Mouse (Mus musculus): ENCODE measurements around the gene Txn1. TPM values are rescaled to one million over a fixed set of nuclear protein-coding genes. Genes with fewer than 3 reads are reported as not detected.

The Txn1 gene
- polyA plus RNA-seq (2014; fragmentation: Nextera tagmentation; extraction: Ambion mirVana) = 466 and 478 TPM in 2 replicates

GRCm38 (mm10) chr4:57956029-57956960 is at the start of gene Txn1:
Txn1 (minus strand) TSS chr4:57956411.
- under 1% methylated on average over 71 of the region's 71 CpGs for WGBS
- H3K4me2 ChIP-seq (replicated peaks; ENCODE audit: low read depth, low read length) = peak within 1 kb of the TSS; percentile 72
- H3K4me1 ChIP-seq (ENCODE audit: control insufficient read depth, insufficient read depth, low read length) = peaks cover 20% of the 10 kb centered on the region; the same call in 1 of the 2 replicates
- H3K9me3 ChIP-seq (ENCODE audit: control insufficient read depth, low read depth, low read length) = no peaks in the 10 kb centered on the region
- no peaks in the 10 kb centered on the region for H3K27me3 ChIP-seq (ENCODE audit: control insufficient read depth, insufficient read depth, low read length)
- H3K27ac ChIP-seq (ENCODE audit: low read length) = peak within 1 kb of the TSS; percentile 96
- H3K9ac ChIP-seq (replicated peaks; ENCODE audit: low read depth, low read length) = peak within 1 kb of the TSS; percentile 60
- peaks cover 10% of the 10 kb centered on the region for H3K36me3 ChIP-seq (ENCODE audit: control insufficient read depth, insufficient read depth, low read length)
- peak; percentile 98 for ATAC-seq (ENCODE audit: insufficient number of reproducible peaks, insufficient read depth, low FRiP score, low read depth)
- H3K4me3 ChIP-seq (ENCODE audit: low read depth, low read length) = peak within 1 kb of the TSS; percentile 63

GRCm38 (mm10) chr4:58003501-58003900 is 47.3 kb upstream of the Txn1 start:
- H3K27ac ChIP-seq (ENCODE audit: low read length) = no peak overlapping the region
- H3K4me3 ChIP-seq (ENCODE audit: low read depth, low read length) = no peak overlapping the region
- H3K36me3 ChIP-seq (ENCODE audit: control insufficient read depth, insufficient read depth, low read length) = no peaks in the 10 kb centered on the region
- 52% methylated on average over 3 of the region's 3 CpGs for WGBS
- no peak for ATAC-seq (ENCODE audit: insufficient number of reproducible peaks, insufficient read depth, low FRiP score, low read depth)
- H3K9me3 ChIP-seq (ENCODE audit: control insufficient read depth, low read depth, low read length) = no peaks in the 10 kb centered on the region
- H3K4me2 ChIP-seq (replicated peaks; ENCODE audit: low read depth, low read length) = no peak overlapping the region
- H3K9ac ChIP-seq (replicated peaks; ENCODE audit: low read depth, low read length) = no peak overlapping the region
- H3K27me3 ChIP-seq (ENCODE audit: control insufficient read depth, insufficient read depth, low read length) = no peaks in the 10 kb centered on the region
- H3K4me1 ChIP-seq (ENCODE audit: control insufficient read depth, insufficient read depth, low read length) = no peaks in the 10 kb centered on the region

- no peak overlapping the region for H3K4me3 ChIP-seq (ENCODE audit: low read depth, low read length)
- no peak overlapping the region for H3K9ac ChIP-seq (replicated peaks; ENCODE audit: low read depth, low read length)
- no peaks in the 10 kb centered on the region for H3K36me3 ChIP-seq (ENCODE audit: control insufficient read depth, insufficient read depth, low read length)
- WGBS = 91% methylated on average over 1 of the region's 1 CpGs
- no peaks in the 10 kb centered on the region for H3K9me3 ChIP-seq (ENCODE audit: control insufficient read depth, low read depth, low read length)
- no peak for ATAC-seq (ENCODE audit: insufficient number of reproducible peaks, insufficient read depth, low FRiP score, low read depth)
- no peaks in the 10 kb centered on the region for H3K4me1 ChIP-seq (ENCODE audit: control insufficient read depth, insufficient read depth, low read length)
- H3K4me2 ChIP-seq (replicated peaks; ENCODE audit: low read depth, low read length) = no peak overlapping the region
- H3K27me3 ChIP-seq (ENCODE audit: control insufficient read depth, insufficient read depth, low read length) = no peaks in the 10 kb centered on the region
- no peak overlapping the region for H3K27ac ChIP-seq (ENCODE audit: low read length)
Measured at GRCm38 (mm10) chr4:57991425-57991824, 35.2 kb upstream of the Txn1 start.

- H3K9me3 ChIP-seq (ENCODE audit: control insufficient read depth, low read depth, low read length) = no peaks in the 10 kb centered on the region
- no peak overlapping the region for H3K9ac ChIP-seq (replicated peaks; ENCODE audit: low read depth, low read length)
- no peaks in the 10 kb centered on the region for H3K27me3 ChIP-seq (ENCODE audit: control insufficient read depth, insufficient read depth, low read length)
- no peak overlapping the region for H3K27ac ChIP-seq (ENCODE audit: low read length)
- no peak for ATAC-seq (ENCODE audit: insufficient number of reproducible peaks, insufficient read depth, low FRiP score, low read depth)
- H3K4me2 ChIP-seq (replicated peaks; ENCODE audit: low read depth, low read length) = no peak overlapping the region
- WGBS = 83% methylated on average over 6 of the region's 6 CpGs
- no peaks in the 10 kb centered on the region for H3K36me3 ChIP-seq (ENCODE audit: control insufficient read depth, insufficient read depth, low read length)
- H3K4me1 ChIP-seq (ENCODE audit: control insufficient read depth, insufficient read depth, low read length) = no peaks in the 10 kb centered on the region
- H3K4me3 ChIP-seq (ENCODE audit: low read depth, low read length) = no peak overlapping the region
Measured at GRCm38 (mm10) chr4:57974400-57975117, 18.3 kb upstream of the Txn1 start.

GRCm38 (mm10) chr4:57973592-57974268 is 17.5 kb upstream of the Txn1 start:
- Histone ChIP-seq H3K9me3 (ENCODE audit: control insufficient read depth, low read depth, low read length) (no peaks in the 10 kb centered on the region), H3K27me3 (ENCODE audit: control insufficient read depth, insufficient read depth, low read length) (no peaks in the 10 kb centered on the region), H3K27ac (ENCODE audit: low read length) (no peak overlapping the region), H3K4me3 (ENCODE audit: low read depth, low read length) (no peak overlapping the region), H3K9ac (replicated peaks; ENCODE audit: low read depth, low read length) (no peak overlapping the region), H3K36me3 (ENCODE audit: control insufficient read depth, insufficient read depth, low read length) (no peaks in the 10 kb centered on the region), H3K4me1 (ENCODE audit: control insufficient read depth, insufficient read depth, low read length) (no peaks in the 10 kb centered on the region), H3K4me2 (replicated peaks; ENCODE audit: low read depth, low read length) (no peak overlapping the region)
- no peak for ATAC-seq (ENCODE audit: insufficient number of reproducible peaks, insufficient read depth, low FRiP score, low read depth)
- WGBS = 79% methylated on average over 6 of the region's 6 CpGs

- Histone ChIP-seq H3K27me3 (ENCODE audit: control insufficient read depth, insufficient read depth, low read length) (no peaks in the 10 kb centered on the region), H3K9ac (replicated peaks; ENCODE audit: low read depth, low read length) (no peak overlapping the region), H3K36me3 (ENCODE audit: control insufficient read depth, insufficient read depth, low read length) (no peaks in the 10 kb centered on the region), H3K4me3 (ENCODE audit: low read depth, low read length) (no peak overlapping the region), H3K27ac (ENCODE audit: low read length) (no peak overlapping the region), H3K4me1 (ENCODE audit: control insufficient read depth, insufficient read depth, low read length) (no peaks in the 10 kb centered on the region), H3K4me2 (replicated peaks; ENCODE audit: low read depth, low read length) (no peak overlapping the region), H3K9me3 (ENCODE audit: control insufficient read depth, low read depth, low read length) (no peaks in the 10 kb centered on the region)
- no peak for ATAC-seq (ENCODE audit: insufficient number of reproducible peaks, insufficient read depth, low FRiP score, low read depth)
Measured at GRCm38 (mm10) chr4:57970285-57970684, 14.1 kb upstream of the Txn1 start.

GRCm38 (mm10) chr4:57967195-57967594 is 11.0 kb upstream of the Txn1 start:
- Histone ChIP-seq H3K9me3 (ENCODE audit: control insufficient read depth, low read depth, low read length) (no peaks in the 10 kb centered on the region), H3K4me2 (replicated peaks; ENCODE audit: low read depth, low read length) (no peak overlapping the region), H3K27me3 (ENCODE audit: control insufficient read depth, insufficient read depth, low read length) (no peaks in the 10 kb centered on the region), H3K27ac (ENCODE audit: low read length) (no peak overlapping the region), H3K4me3 (ENCODE audit: low read depth, low read length) (no peak overlapping the region), H3K4me1 (ENCODE audit: control insufficient read depth, insufficient read depth, low read length) (no peaks in the 10 kb centered on the region), H3K9ac (replicated peaks; ENCODE audit: low read depth, low read length) (no peak overlapping the region), H3K36me3 (ENCODE audit: control insufficient read depth, insufficient read depth, low read length) (no peaks in the 10 kb centered on the region)
- WGBS = 66% methylated on average over 3 of the region's 3 CpGs
- ATAC-seq (ENCODE audit: insufficient number of reproducible peaks, insufficient read depth, low FRiP score, low read depth) = no peak

- Histone ChIP-seq H3K27ac (ENCODE audit: low read length) (no peak overlapping the region), H3K27me3 (ENCODE audit: control insufficient read depth, insufficient read depth, low read length) (no peaks in the 10 kb centered on the region), H3K9ac (replicated peaks; ENCODE audit: low read depth, low read length) (no peak overlapping the region), H3K36me3 (ENCODE audit: control insufficient read depth, insufficient read depth, low read length) (no peaks in the 10 kb centered on the region), H3K9me3 (ENCODE audit: control insufficient read depth, low read depth, low read length) (no peaks in the 10 kb centered on the region), H3K4me2 (replicated peaks; ENCODE audit: low read depth, low read length) (no peak overlapping the region), H3K4me1 (ENCODE audit: control insufficient read depth, insufficient read depth, low read length) (no peaks in the 10 kb centered on the region), H3K4me3 (ENCODE audit: low read depth, low read length) (no peak overlapping the region)
- WGBS = 89% methylated on average over 4 of the region's 4 CpGs
- ATAC-seq (ENCODE audit: insufficient number of reproducible peaks, insufficient read depth, low FRiP score, low read depth) = no peak
Measured at GRCm38 (mm10) chr4:57965516-57965915, 9.3 kb upstream of the Txn1 start.
